Mouse (Mus musculus) embryonic facial prominence, embryonic 11.5 days (tissue): ENCODE results near the gene Sgms2. TPM values are rescaled to one million over a fixed set of nuclear protein-coding genes. Genes with fewer than 3 reads are reported as not detected.
"Not testable (repeated sequence)": the region's sequence is repeated elsewhere in the genome, so short reads cannot be mapped to it uniquely, and the experiment has no call there.

Source experiments
- ATAC-seq: fragments of 200-750 bp; cut with Nextera tagmentation; replicated peaks from 2 replicates; pipeline ENCODE4 v1.8.0; 2017; ENCODE audit warnings: low read depth; ENCODE audit not compliant: insufficient number of reproducible peaks, low FRiP score, low TSS enrichment
- DNase-seq: peaks from one replicate; pipeline ENCODE4 v3.0.0-alpha.2; 2015; ENCODE audit warnings: low spot score
- H3K27ac ChIP-seq: fragments of 300-500 bp; sonication (generic); replicated peaks from 2 replicates; pipeline ENCODE4 v1.5.1; 2014; ENCODE audit warnings: mild to moderate bottlenecking, low read depth, low read length, control low read depth
- H3K27me3 ChIP-seq: fragments of 300-500 bp; sonication (generic); 2 replicates; pipeline ENCODE4 v1.6.1; 2014; ENCODE audit warnings: mild to moderate bottlenecking, low read length, moderate library complexity, mixed read lengths; ENCODE audit not compliant: control insufficient read depth, insufficient read depth
- H3K36me3 ChIP-seq: fragments of 300-500 bp; sonication (generic); replicated peaks from 2 replicates; pipeline ENCODE4 v1.6.1; 2014; ENCODE audit warnings: low read depth, mild to moderate bottlenecking, low read length, moderate library complexity, mixed read lengths; ENCODE audit not compliant: control insufficient read depth, insufficient read depth
- H3K4me1 ChIP-seq: fragments of 300-500 bp; sonication (generic); 2 replicates; pipeline ENCODE4 v1.6.1; 2014; ENCODE audit warnings: low read length, mixed read lengths; ENCODE audit not compliant: control insufficient read depth, insufficient read depth
- H3K4me2 ChIP-seq: fragments of 300-500 bp; sonication (generic); 2 replicates; pipeline ENCODE4 v1.6.1; 2014; ENCODE audit warnings: low read depth, mild to moderate bottlenecking, control low read depth, low read length, moderate library complexity
- H3K4me3 ChIP-seq: fragments of 300-500 bp; sonication (generic); 2 replicates; pipeline ENCODE4 v1.5.1; 2014; ENCODE audit warnings: low read depth, low read length, control low read depth
- H3K9ac ChIP-seq: fragments of 300-500 bp; sonication (generic); replicated peaks from 2 replicates; pipeline ENCODE4 v1.6.1; 2014; ENCODE audit warnings: mild to moderate bottlenecking, control low read depth, low read length
- H3K9me3 ChIP-seq: fragments of 300-500 bp; sonication (generic); replicated peaks from 2 replicates; pipeline ENCODE4 v1.6.1; 2016; ENCODE audit warnings: mild to moderate bottlenecking, low read length, inconsistent platforms, mixed read lengths; ENCODE audit not compliant: control insufficient read depth
- WGBS: fragments of 180-500 bp; shearing (Covaris S2); extraction: QIAGEN DNeasy Blood & Tissue Kit; methylation state at CpG from one replicate; pipeline ENCODE4 v1.1.7; 2014; 5-methylcytosine and 5-hydroxymethylcytosine counted together
- polyA plus RNA-seq: library from polyadenylated mRNA; unstranded; fragments of >200 nt; fragmentation: Nextera tagmentation; extraction: Ambion mirVana; gene quantifications from 2 replicates; pipeline ENCODE4 v1.2.1, GENCODE M21; 2014

Gene Sgms2
- polyA plus RNA-seq, 1 experiment from 2014 or later, result 0.46 TPM

GRCm38 (mm10) chr3:131349013-131349412 lies 142.2 kb downstream of the Sgms2 start:
- no peaks in the 10 kb centered on the region for H3K9me3 ChIP-seq
- DNase-seq (no peak), ATAC-seq (no peak)
- no peak overlapping the region for H3K4me3 ChIP-seq
- no peak overlapping the region for H3K27ac ChIP-seq
- no peaks in the 10 kb centered on the region for H3K27me3 ChIP-seq
- no peaks in the 10 kb centered on the region for H3K4me1 ChIP-seq
- 84% methylated on average over 6 of the region's 6 CpGs for WGBS
- H3K9ac ChIP-seq, result no peak overlapping the region
- no peak overlapping the region for H3K4me2 ChIP-seq
- H3K36me3 ChIP-seq, result no peaks in the 10 kb centered on the region

GRCm38 (mm10) chr3:131348579-131348950 lies 142.6 kb downstream of the Sgms2 start:
- H3K4me2 ChIP-seq, result no peak overlapping the region

GRCm38 (mm10) chr3:131347831-131348578 lies 143.2 kb downstream of the Sgms2 start:
- H3K9ac ChIP-seq, result no peak overlapping the region
- H3K36me3 ChIP-seq, result no peaks in the 10 kb centered on the region
- 61% methylated on average over 6 of the region's 6 CpGs for WGBS
- DNase-seq (peak; percentile 54), ATAC-seq (no peak)
- no peak overlapping the region for H3K4me2 ChIP-seq
- H3K4me3 ChIP-seq, result no peak overlapping the region
- no peaks in the 10 kb centered on the region for H3K4me1 ChIP-seq
- no peak overlapping the region for H3K27ac ChIP-seq
- H3K9me3 ChIP-seq, result no peaks in the 10 kb centered on the region
- no peaks in the 10 kb centered on the region for H3K27me3 ChIP-seq

More at GRCm38 (mm10) chr3:131348579-131348950, 142.6 kb downstream of the Sgms2 start:
- DNase-seq (no peak), ATAC-seq (no peak)
- H3K27ac ChIP-seq, result no peak overlapping the region
- H3K4me3 ChIP-seq, result no peak overlapping the region
- WGBS, result 60% methylated on average over 3 of the region's 3 CpGs
- no peaks in the 10 kb centered on the region for H3K4me1 ChIP-seq
- no peaks in the 10 kb centered on the region for H3K9me3 ChIP-seq
- H3K27me3 ChIP-seq, result no peaks in the 10 kb centered on the region
- no peak overlapping the region for H3K9ac ChIP-seq
- H3K36me3 ChIP-seq, result no peaks in the 10 kb centered on the region

- H3K4me3 ChIP-seq, result no peak overlapping the region
- no peaks in the 10 kb centered on the region for H3K9me3 ChIP-seq
- no peaks in the 10 kb centered on the region for H3K36me3 ChIP-seq
- H3K4me1 ChIP-seq, result no peaks in the 10 kb centered on the region
- H3K9ac ChIP-seq, result no peak overlapping the region
- no peak overlapping the region for H3K4me2 ChIP-seq
- no peaks in the 10 kb centered on the region for H3K27me3 ChIP-seq
- DNase-seq (no peak), ATAC-seq (no peak)
- WGBS, result 95% methylated on average over 6 of the region's 6 CpGs
- H3K27ac ChIP-seq, result no peak overlapping the region
Measured at GRCm38 (mm10) chr3:131345903-131346302, 145.3 kb downstream of the Sgms2 start.

- Histone ChIP-seq H3K9ac (no peak overlapping the region), H3K27ac (no peak overlapping the region), H3K4me2 (no peak overlapping the region), H3K4me1 (no peaks in the 10 kb centered on the region), H3K4me3 (no peak overlapping the region), H3K36me3 (no peaks in the 10 kb centered on the region), H3K27me3 (no peaks in the 10 kb centered on the region), H3K9me3 (no peaks in the 10 kb centered on the region)
- 52% methylated on average over 6 of the region's 6 CpGs for WGBS
- DNase-seq (peak; percentile 72), ATAC-seq (no peak)
Measured at GRCm38 (mm10) chr3:131343311-131343710, 147.9 kb downstream of the Sgms2 start.

- Histone ChIP-seq H3K27me3 (no peaks in the 10 kb centered on the region), H3K4me3 (no peak overlapping the region), H3K9ac (no peak overlapping the region), H3K4me1 (no peaks in the 10 kb centered on the region), H3K4me2 (no peak overlapping the region), H3K9me3 (no peaks in the 10 kb centered on the region), H3K36me3 (no peaks in the 10 kb centered on the region), H3K27ac (no peak overlapping the region)
- DNase-seq (no peak), ATAC-seq (no peak)
- WGBS, result 59% methylated on average over 3 of the region's 3 CpGs
Measured at GRCm38 (mm10) chr3:131340885-131341284, 150.3 kb downstream of the Sgms2 start.

- Histone ChIP-seq H3K4me2 (no peak overlapping the region), H3K27me3 (no peaks in the 10 kb centered on the region), H3K4me1 (0 out of 2 replicates have a peak, but pooled peaks cover 3% of the 10 kb centered on the region), H3K9ac (no peak overlapping the region), H3K36me3 (no peaks in the 10 kb centered on the region), H3K4me3 (no peak overlapping the region), H3K27ac (no peak overlapping the region), H3K9me3 (no peaks in the 10 kb centered on the region)
- WGBS, result 82% methylated on average over 4 of the region's 4 CpGs
- ATAC-seq (no peak), DNase-seq (no peak)
Measured at GRCm38 (mm10) chr3:131339280-131339679, 151.9 kb downstream of the Sgms2 start.

GRCm38 (mm10) chr3:131337749-131338148 lies 153.5 kb downstream of the Sgms2 start:
- H3K4me2 ChIP-seq, H3K9me3 ChIP-seq, ATAC-seq, H3K27me3 ChIP-seq, H3K4me3 ChIP-seq, H3K27ac ChIP-seq, DNase-seq, H3K9ac ChIP-seq, H3K36me3 ChIP-seq, H3K4me1 ChIP-seq: not testable (repeated sequence)
- WGBS, result 93% methylated on average over 7 of the region's 7 CpGs
